8 mouse cellular contexts compared by ENCODE assay signal in genomic region chrX:20848256-20848984, GRCm38 (mm10). TPM values are rescaled to one million over a fixed set of nuclear protein-coding genes. Genes with fewer than 3 reads are reported as not detected.
DNase-seq lines count a peak whose midpoint lies in the region; ATAC-seq lines count a peak whose summit lies in the region.

No protein-coding gene starts in this region.

- peaks cover 26% of the 10 kb centered on the region for H3K36me3 ChIP-seq in heart, embryonic 10.5 days
- peaks cover 23% of the 10 kb centered on the region for H3K36me3 ChIP-seq in kidney, embryonic 15.5 days

- 13% methylated on average over 42 of the region's 42 CpGs for WGBS in heart, embryonic 10.5 days
- 17% methylated on average over 42 of the region's 42 CpGs for WGBS in kidney, embryonic 15.5 days

- H3K4me3 ChIP-seq in heart, embryonic 10.5 days, result peak overlapping the region; percentile 72
- H3K4me3 ChIP-seq in kidney, embryonic 15.5 days (replicated peaks), result peak overlapping the region; percentile 64

- no peaks in the 10 kb centered on the region for H3K27me3 ChIP-seq in heart, embryonic 10.5 days (ENCODE audit: insufficient read depth, poor library complexity, severe bottlenecking)
- H3K27me3 ChIP-seq in kidney, embryonic 15.5 days, result no peaks in the 10 kb centered on the region

- H3K4me1 ChIP-seq in heart, embryonic 10.5 days, result no peaks in the 10 kb centered on the region
- H3K4me1 ChIP-seq in kidney, embryonic 15.5 days, result peaks cover 4% of the 10 kb centered on the region; the same call in 1 of the 2 replicates

- no peaks in the 10 kb centered on the region for H3K9me3 ChIP-seq in heart, embryonic 10.5 days
- H3K9me3 ChIP-seq in kidney, embryonic 15.5 days (replicated peaks), result no peaks in the 10 kb centered on the region

- ATAC-seq in erythroblast, adult 5-6 weeks (replicated peaks; ENCODE audit: low FRiP score, poor library complexity, severe bottlenecking), result peak; percentile 100
- ATAC-seq in kidney, embryonic 15.5 days (replicated peaks; ENCODE audit: low FRiP score), result peak; percentile 98
- peak; percentile 100 for ATAC-seq in monocyte, adult 5-6 weeks (replicated peaks; ENCODE audit: insufficient number of reproducible peaks, low FRiP score, low TSS enrichment, poor library complexity, severe bottlenecking)

- peak overlapping the region; percentile 59 for H3K4me2 ChIP-seq in kidney, embryonic 15.5 days

- peak overlapping the region; percentile 86 for H3K27ac ChIP-seq in heart, embryonic 10.5 days
- H3K27ac ChIP-seq in kidney, embryonic 15.5 days, result peak overlapping the region; percentile 75

- DNase-seq in B cell, adult 2 months, result peak; percentile 83 to 89
- peak; percentile 99 for DNase-seq in brain, adult 2 months (ENCODE audit: low read depth, low spot score)
- DNase-seq in heart, embryonic 10.5 days (ENCODE audit: low spot score), result peak; percentile 96
- DNase-seq in liver, result peak; percentile 89
- peak; percentile 84 to 85 for DNase-seq in spleen, postnatal 4 days (ENCODE audit: low spot score in 2 of 2)

- peak overlapping the region; percentile 55 for H3K9ac ChIP-seq in kidney, embryonic 15.5 days

RNA-seq across cellular contexts. Expression of gene Timp1, which starts 21.5 kb away (rescaled TPM):
- total RNA-seq in erythroblast, adult 5-6 weeks (2015; ENCODE audit: low replicate concordance), result not detected in 2 replicates
- not detected in 2 replicates for total RNA-seq in erythroblast, adult 5-6 weeks (2017; ENCODE audit: low replicate concordance)
- 24.2 and 29.2 TPM in 2 replicates for polyA plus RNA-seq in heart, embryonic 10.5 days (2016; fragmentation: Nextera tagmentation; extraction: Ambion mirVana)
- 23.1 and 28.0 TPM in 2 replicates for polyA plus RNA-seq in kidney, embryonic 15.5 days (2015; fragmentation: Nextera tagmentation; extraction: Ambion mirVana)
- total RNA-seq in monocyte, adult 5-6 weeks (2017), result not detected in 3 replicates

RNA-seq across cellular contexts. Expression of gene Araf, which starts 50.8 kb away (rescaled TPM):
- total RNA-seq in erythroblast, adult 5-6 weeks (2015; ENCODE audit: low replicate concordance), result 18.4 and 23.8 TPM in 2 replicates
- 9.5 and 9.9 TPM in 2 replicates for total RNA-seq in erythroblast, adult 5-6 weeks (2017; ENCODE audit: low replicate concordance)
- 117 and 128 TPM in 2 replicates for polyA plus RNA-seq in heart, embryonic 10.5 days (2016; fragmentation: Nextera tagmentation; extraction: Ambion mirVana)
- 115 and 129 TPM in 2 replicates for polyA plus RNA-seq in kidney, embryonic 15.5 days (2015; fragmentation: Nextera tagmentation; extraction: Ambion mirVana)
- total RNA-seq in monocyte, adult 5-6 weeks (2017), result 52.9 to 87.7 TPM (median 65.5 TPM) in 3 replicates

Comparison
In these comparisons a context has a peak if more than half of its experiments do, and no peak if none do; other contexts are left out.
1. Peak in every context shown above with its lines: DNase-seq, ATAC-seq, H3K4me3 ChIP-seq and H3K27ac ChIP-seq.